Mouse (Mus musculus) lung, adult 2 months (tissue): ENCODE data around the gene Uba5. TPM values are rescaled to one million over a fixed set of nuclear protein-coding genes. Genes with fewer than 3 reads are reported as not detected.

Experiments
- DNase-seq: peaks from one replicate; pipeline ENCODE4 v3.0.0; 2022
- H3K4me1 ChIP-seq: fragments of 200-500 bp; 2 replicates; pipeline ENCODE4 v1.6.1; 2011; ENCODE audit warnings: low read length; ENCODE audit not compliant: control insufficient read depth, insufficient read depth
- H3K4me3 ChIP-seq: fragments of 200-500 bp; replicated peaks from 2 replicates; pipeline ENCODE3; 2011; ENCODE audit warnings: low read depth, mild to moderate bottlenecking, control low read depth, low read length; ENCODE audit errors: extremely low read depth
- CTCF ChIP-seq: fragments of 200-500 bp; IDR thresholded peaks from 2 replicates; pipeline ENCODE4 v1.5.1; 2011; ENCODE audit warnings: mild to moderate bottlenecking, low read length, control low read depth; ENCODE audit not compliant: insufficient read depth
- POLR2A ChIP-seq: fragments of 200-500 bp; IDR thresholded peaks from 2 replicates; pipeline ENCODE4 v1.6.1; 2011; ENCODE audit warnings: low read depth, mild to moderate bottlenecking, control low read depth, low read length, borderline replicate concordance; ENCODE audit errors: extremely low read depth
- WGBS: fragments of 180-500 bp; shearing (Covaris S2); methylation state at CpG from one replicate; pipeline ENCODE4 v1.1.7; 2018; 5-methylcytosine and 5-hydroxymethylcytosine counted together
- polyA plus RNA-seq: library from polyadenylated mRNA; depleted of rRNA; stranded (reverse); fragments of >200 nt; gene quantifications from 2 replicates; pipeline ENCODE4 v1.2.3, GENCODE M21; 2012

Uba5 gene
- polyA plus RNA-seq, 1 experiment: 19.2 TPM

DNA sequence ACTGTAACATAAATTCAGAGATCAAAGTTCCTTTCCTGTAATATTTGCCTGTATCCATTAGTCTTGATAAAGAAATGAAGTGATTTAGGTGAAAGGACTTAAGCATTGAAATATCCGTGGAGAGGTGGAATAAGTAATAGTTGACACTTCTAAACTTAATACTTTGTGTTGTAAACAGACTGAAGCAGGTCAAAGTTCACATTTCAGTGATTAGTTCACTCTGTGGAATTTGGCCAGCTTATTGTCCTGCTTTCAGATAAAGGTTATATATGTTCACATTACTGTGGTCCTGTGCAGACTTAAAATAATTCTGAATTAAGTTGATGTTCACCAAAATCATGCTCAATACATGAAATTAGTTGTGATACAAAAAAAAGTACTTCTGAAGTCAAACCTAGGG lies 1.6 kb upstream of the Uba5 start:
- Histone ChIP-seq H3K4me1 (peaks cover 5% of the 10 kb centered on the region; the same call in 1 of the 2 replicates), H3K4me3 (no peak overlapping the region)
- DNase-seq: no peak
- TF ChIP-seq POLR2A: no peak
- no peak for TF ChIP-seq CTCF
- 13% methylated on average over 1 of the region's 1 CpGs for WGBS

DNA sequence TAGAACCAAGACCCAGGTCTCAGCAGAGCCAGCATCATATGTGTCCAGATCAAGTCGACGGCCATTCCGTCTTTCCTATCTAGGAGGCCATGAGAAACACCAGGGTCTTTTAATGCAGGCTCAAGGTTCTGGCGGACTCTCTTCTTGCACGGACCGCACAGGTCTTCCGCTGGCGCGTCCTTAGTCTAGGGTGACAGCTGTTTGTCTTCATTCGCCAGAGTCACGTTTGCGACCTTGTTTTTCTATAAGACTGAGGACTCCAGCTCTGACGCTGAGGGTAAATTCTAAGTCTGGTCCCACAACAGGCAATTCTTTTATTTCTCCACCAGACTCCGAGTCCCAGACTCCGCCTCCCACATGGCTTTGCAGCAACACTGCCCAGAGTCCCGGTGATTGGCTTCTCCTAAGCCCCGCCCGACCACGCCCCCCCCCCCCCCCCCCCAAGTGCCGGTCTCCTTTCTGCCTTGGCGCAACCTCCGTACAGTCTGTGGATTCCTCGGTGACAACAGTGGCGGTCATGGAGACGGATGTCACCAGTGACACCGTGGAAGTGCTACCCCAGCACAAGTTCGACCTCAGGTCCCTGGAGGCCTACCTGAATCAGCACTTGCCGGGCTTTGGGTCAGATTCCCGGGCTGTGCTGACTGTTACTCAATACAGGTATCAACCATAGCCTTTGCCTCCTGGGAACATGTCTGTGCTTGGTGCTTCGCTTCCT lies 469 bp upstream of the Uba5 start, which contains the start of gene Acad11:
Gene Acad11, plus strand, starts transcription at position 134 of the 718 bp plus-strand sequence.
- TF ChIP-seq POLR2A (peak; percentile 53; the same call in 1 of the 2 replicates), CTCF (no peak)
- under 1% methylated on average over 30 of the region's 30 CpGs for WGBS
- Histone ChIP-seq H3K4me3 (peak within 1 kb of the TSS; percentile 93), H3K4me1 (peaks cover 5% of the 10 kb centered on the region; the same call in 1 of the 2 replicates)
- peak; percentile 89 for DNase-seq

- no peak for DNase-seq
- TF ChIP-seq CTCF (no peak), POLR2A (no peak)
- WGBS: 91% methylated on average over 6 of the region's 6 CpGs
- Histone ChIP-seq H3K4me1 (no peaks in the 10 kb centered on the region), H3K4me3 (no peak overlapping the region)
Measured at GRCm38 (mm10) chr9:104051028-104051427, 11.9 kb downstream of the Uba5 start.

DNA sequence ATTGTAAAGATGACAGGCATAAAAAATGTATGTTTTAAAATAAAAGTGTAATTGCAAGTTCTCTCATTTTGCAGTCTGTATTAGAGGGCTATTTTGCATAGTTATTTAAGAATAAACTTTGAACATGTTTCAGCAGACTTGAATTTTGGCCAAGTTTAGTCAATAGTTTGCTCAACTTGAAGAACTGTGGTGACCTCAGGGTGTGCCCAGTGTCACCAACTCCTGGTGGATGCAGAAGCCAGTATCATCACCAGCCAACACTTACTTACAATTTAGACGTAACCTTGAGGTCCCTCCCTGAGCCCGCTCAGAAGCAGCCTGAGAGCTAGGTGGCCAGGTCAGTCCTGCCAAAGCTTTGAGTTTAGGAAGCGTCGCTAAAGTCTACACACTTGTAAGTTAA lies 19.3 kb downstream of the Uba5 start:
- Histone ChIP-seq H3K4me3 (no peak overlapping the region), H3K4me1 (no peaks in the 10 kb centered on the region)
- TF ChIP-seq POLR2A: no peak
- TF ChIP-seq CTCF: no peak
- WGBS: 77% methylated on average over 4 of the region's 4 CpGs
- DNase-seq: no peak

DNA sequence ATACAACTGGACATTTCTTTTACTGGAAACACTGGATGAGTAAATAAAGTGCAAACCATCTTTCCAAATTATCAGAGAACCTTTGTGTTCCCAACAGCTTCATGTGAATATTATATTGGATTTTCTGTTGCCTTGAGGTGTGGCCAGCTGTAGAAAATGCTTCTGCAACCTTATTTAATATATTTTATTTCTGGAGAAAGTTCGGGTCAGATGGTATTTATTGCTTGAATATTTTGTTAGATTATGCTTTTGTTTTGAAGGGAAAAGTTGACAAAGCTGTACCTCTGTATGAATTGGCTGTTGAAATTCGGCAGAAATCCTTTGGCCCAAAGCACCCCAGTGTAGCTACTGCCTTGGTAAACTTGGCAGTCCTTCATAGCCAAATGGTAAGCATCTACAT lies 22.6 kb downstream of the Uba5 start, which contains the start of gene Gm28305:
Gene Gm28305, plus strand, starts transcription at position 301 of the 400 bp plus-strand sequence.
- Histone ChIP-seq H3K4me3 (no peak within 1 kb of the TSS), H3K4me1 (no peaks in the 10 kb centered on the region)
- no peak for DNase-seq
- TF ChIP-seq POLR2A (no peak), CTCF (no peak)
- WGBS: 63% methylated on average over 2 of the region's 2 CpGs

DNA sequence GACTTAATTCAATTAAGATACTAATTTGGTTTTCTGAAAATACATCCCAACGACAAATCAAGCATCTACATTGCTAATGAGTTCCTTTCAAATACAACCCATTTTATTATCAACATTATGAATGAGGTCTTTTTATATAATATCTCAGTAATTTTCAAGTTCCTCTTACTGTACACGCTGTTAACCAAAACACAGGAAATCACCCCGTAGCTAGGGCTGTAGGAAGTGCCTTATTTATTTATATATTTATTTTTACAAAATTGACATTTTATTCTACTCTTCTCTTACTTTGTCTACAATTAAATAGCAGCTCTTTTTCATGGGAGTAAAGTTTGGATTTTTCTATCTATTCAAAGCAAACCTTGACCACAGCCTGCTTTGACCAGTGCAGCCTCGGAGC lies 23.2 kb downstream of the Uba5 start:
- TF ChIP-seq POLR2A: no peak
- no peak for TF ChIP-seq CTCF
- no peak for DNase-seq
- no peak overlapping the region for H3K4me3 ChIP-seq
- 60% methylated on average over 4 of the region's 4 CpGs for WGBS
- no peaks in the 10 kb centered on the region for H3K4me1 ChIP-seq

GRCm38 (mm10) chr9:104039031-104039695 lies 23.8 kb downstream of the Uba5 start:
- no peak for DNase-seq
- H3K4me3 ChIP-seq: no peak overlapping the region
- TF ChIP-seq CTCF: no peak
- no peak for TF ChIP-seq POLR2A
- WGBS: 89% methylated on average over 21 of the region's 21 CpGs
- H3K4me1 ChIP-seq: no peaks in the 10 kb centered on the region

GRCm38 (mm10) chr9:104038266-104038665 lies 24.7 kb downstream of the Uba5 start:
- WGBS: 89% methylated on average over 13 of the region's 13 CpGs
- no peak for DNase-seq
- no peaks in the 10 kb centered on the region for H3K4me1 ChIP-seq
- TF ChIP-seq POLR2A (no peak), CTCF (no peak)
- H3K4me3 ChIP-seq: no peak overlapping the region

GRCm38 (mm10) chr9:104035261-104036015 lies 27.5 kb downstream of the Uba5 start:
- DNase-seq: peak; percentile 73
- TF ChIP-seq CTCF (peak; percentile 79), POLR2A (no peak)
- WGBS: 53% methylated on average over 24 of the region's 24 CpGs

More at GRCm38 (mm10) chr9:104035261-104036015, 27.5 kb downstream of the Uba5 start:
- no peaks in the 10 kb centered on the region for H3K4me1 ChIP-seq
- no peak overlapping the region for H3K4me3 ChIP-seq
